Mouse (Mus musculus) small intestine, adult 2 months (tissue): ENCODE data around the gene Phb. TPM values are rescaled to one million over a fixed set of nuclear protein-coding genes. Genes with fewer than 3 reads are reported as not detected.

Experiments used
- H3K27ac ChIP-seq: fragments of 200-500 bp; 2 replicates; pipeline ENCODE4 v1.5.1; 2012; ENCODE audit warnings: low read depth, low read length, control low read depth, inconsistent platforms; ENCODE audit not compliant: insufficient read depth
- H3K27me3 ChIP-seq: fragments of 200-500 bp; 2 replicates; pipeline ENCODE4 v1.6.1; 2012; ENCODE audit warnings: mild to moderate bottlenecking, moderate library complexity, low read length, inconsistent platforms; ENCODE audit not compliant: control insufficient read depth, insufficient read depth
- H3K36me3 ChIP-seq: fragments of 200-500 bp; 2 replicates; pipeline ENCODE4 v1.6.1; 2012; ENCODE audit warnings: mild to moderate bottlenecking, low read length, control low read depth, inconsistent platforms; ENCODE audit not compliant: control insufficient read depth, insufficient read depth
- H3K4me1 ChIP-seq: fragments of 200-500 bp; 2 replicates; pipeline ENCODE4 v1.6.1; 2012; ENCODE audit warnings: low read length, inconsistent platforms, mixed read lengths; ENCODE audit not compliant: control insufficient read depth, insufficient read depth, insufficient read length
- H3K4me3 ChIP-seq: fragments of 200-500 bp; 2 replicates; pipeline ENCODE4 v1.5.1; 2012; ENCODE audit warnings: low read depth, mild to moderate bottlenecking, control low read depth, inconsistent platforms, low read length, moderate library complexity
- CTCF ChIP-seq: fragments of 200-500 bp; IDR thresholded peaks from 2 replicates; pipeline ENCODE4 v1.5.1; 2012; ENCODE audit warnings: low read depth, mild to moderate bottlenecking, control low read depth, inconsistent platforms, low read length, moderate library complexity, mixed read lengths; ENCODE audit not compliant: insufficient replicate concordance, insufficient read length; ENCODE audit errors: extremely low read depth
- POLR2A ChIP-seq: fragments of 200-500 bp; IDR thresholded peaks from 2 replicates; pipeline ENCODE4 v1.6.1; 2012; ENCODE audit warnings: low read depth, mild to moderate bottlenecking, control low read depth, inconsistent platforms, low read length, moderate library complexity
- WGBS: fragments of 180-500 bp; shearing (Covaris S2); methylation state at CpG from one replicate; pipeline ENCODE4 v1.1.7; 2018; 5-methylcytosine and 5-hydroxymethylcytosine counted together
- polyA plus RNA-seq: library from polyadenylated mRNA; depleted of rRNA; stranded (reverse); fragments of >200 nt; gene quantifications from 2 replicates; pipeline ENCODE4 v1.2.3, GENCODE M21; 2012

Gene Phb
- polyA plus RNA-seq, 1 experiment: 61.3 TPM

DNA sequence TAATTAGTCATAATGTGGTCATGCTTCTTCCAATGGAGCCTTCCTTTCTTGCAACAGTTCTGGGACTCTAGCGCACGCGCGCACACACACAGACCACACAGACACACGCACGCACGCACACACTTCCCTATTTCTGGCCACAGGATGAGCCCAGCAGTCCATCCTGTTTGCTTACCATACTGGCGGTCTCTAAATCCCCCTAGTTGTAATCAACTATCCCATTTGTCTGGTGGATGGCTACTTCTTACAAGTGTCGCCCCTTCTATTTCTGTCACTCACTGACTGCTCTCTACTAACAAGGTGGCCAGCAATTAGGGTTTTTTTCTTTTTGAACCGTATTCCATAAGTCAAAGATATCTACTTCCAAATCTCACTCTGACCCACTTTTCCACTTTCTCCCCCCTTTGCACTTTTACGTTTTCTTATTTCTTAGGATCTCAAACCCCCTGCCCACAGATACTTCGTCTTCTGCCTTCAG, 45.4 kb downstream of the Phb start:
- 3% methylated on average over 12 of the region's 12 CpGs for WGBS
- Histone ChIP-seq H3K36me3 (no peaks in the 10 kb centered on the region), H3K27me3 (no peaks in the 10 kb centered on the region), H3K27ac (peak overlapping the region; percentile 51; the same call in 1 of the 2 replicates), H3K4me3 (peak overlapping the region; percentile 95), H3K4me1 (peaks cover 5% of the 10 kb centered on the region; the same call in 1 of the 2 replicates)
- no peak for TF ChIP-seq POLR2A
- no peak for TF ChIP-seq CTCF

DNA sequence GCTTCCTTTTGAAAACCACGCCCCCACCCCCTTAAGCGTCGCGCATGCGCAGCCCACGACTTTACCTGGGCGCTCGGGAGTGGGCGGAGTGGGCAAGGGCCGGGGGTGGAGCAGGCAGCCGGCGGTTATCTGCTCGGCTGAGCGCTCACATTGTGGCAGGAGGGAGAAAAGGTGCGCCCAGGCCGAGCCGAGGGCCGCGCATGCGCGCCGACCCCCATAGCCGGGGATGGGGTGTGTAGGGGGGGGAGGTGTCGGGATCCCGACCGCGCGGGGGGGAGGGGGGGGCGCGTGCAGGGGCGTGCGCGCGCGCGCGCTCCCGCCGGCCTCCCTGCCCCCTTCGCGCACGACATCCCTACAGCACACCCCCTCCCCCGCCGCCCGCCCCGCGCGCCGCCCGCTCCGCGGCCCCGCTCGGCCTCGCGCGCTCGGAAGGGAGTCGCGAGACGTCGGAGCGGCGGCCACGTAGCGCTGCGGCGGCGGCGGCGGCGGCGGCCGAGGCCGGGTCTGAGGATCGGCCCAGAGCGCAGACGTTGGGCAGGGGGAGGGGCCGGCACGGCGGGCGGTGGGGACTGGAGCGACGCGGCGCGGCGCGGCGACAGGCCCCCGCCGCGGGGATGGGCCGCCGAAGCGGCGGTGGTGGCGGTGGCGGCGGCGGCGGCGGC, 45.9 kb downstream of the Phb start, which contains the start of gene Zfp652:
Zfp652 (plus strand) TSS at position 111 of the 662 bp plus-strand sequence.
- H3K4me3 ChIP-seq: peak within 1 kb of the TSS; percentile 95
- no peak for TF ChIP-seq CTCF
- TF ChIP-seq POLR2A: peak; percentile 47; the same call in 1 of the 2 replicates
- 2% methylated on average over 77 of the region's 103 CpGs for WGBS
- H3K27ac ChIP-seq: peak within 1 kb of the TSS; percentile 65
- H3K4me1 ChIP-seq: peaks cover 5% of the 10 kb centered on the region; the same call in 1 of the 2 replicates
- H3K27me3 ChIP-seq: no peaks in the 10 kb centered on the region
- no peaks in the 10 kb centered on the region for H3K36me3 ChIP-seq

DNA sequence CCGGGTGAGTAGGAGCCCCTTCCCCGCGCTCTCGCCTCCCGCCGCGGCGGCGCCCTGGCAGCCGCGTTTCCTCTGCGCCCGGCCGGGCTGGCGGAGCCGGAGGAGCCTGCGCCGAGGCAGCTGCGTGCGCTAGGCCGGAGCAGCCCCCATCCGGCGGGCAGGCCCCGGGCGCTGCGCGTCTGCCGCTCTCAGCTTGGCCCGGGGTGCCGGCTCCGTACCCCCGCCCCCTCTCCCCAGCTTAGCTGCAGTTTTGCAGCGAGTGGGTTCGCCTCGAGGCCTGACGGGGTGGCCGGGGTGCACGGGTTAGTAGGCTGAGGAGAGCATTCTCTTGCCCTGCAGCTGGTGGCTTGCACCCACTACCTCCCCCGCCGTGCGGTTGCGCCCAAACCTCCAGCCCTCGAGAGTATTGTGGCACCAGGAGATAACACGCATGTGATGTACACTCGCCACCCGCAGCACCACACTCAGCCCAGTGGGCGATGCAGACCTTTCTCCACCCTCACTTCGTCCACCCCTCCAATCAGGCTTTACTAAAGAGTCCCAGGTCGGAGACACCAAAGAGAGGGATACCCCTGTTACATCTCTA, 46.6 kb downstream of the Phb start:
- WGBS: 1% methylated on average over 38 of the region's 49 CpGs
- Histone ChIP-seq H3K4me3 (peak overlapping the region; percentile 95), H3K36me3 (no peaks in the 10 kb centered on the region), H3K27me3 (no peaks in the 10 kb centered on the region), H3K4me1 (peaks cover 5% of the 10 kb centered on the region; the same call in 1 of the 2 replicates), H3K27ac (peak overlapping the region; percentile 65)
- TF ChIP-seq POLR2A (no peak), CTCF (no peak)

DNA sequence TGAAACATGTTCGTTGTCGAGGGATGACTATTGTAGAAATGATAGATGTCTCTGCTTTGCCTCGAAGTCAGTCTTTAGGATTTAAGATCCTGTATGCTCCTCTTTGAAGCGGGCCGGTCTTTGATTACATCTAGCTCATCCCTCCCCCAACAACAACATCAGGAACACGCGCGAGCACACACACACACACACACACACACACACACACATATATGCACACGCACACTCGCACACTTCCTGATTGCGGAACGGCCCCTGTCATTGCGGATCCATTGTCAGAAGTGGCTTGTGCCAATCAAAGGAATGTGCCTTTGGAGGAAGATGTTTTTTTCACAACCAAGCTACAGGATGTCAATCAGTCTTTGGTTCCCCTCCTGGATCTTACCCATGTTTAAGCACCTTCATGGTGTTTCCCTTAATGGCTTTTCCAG, 47.1 kb downstream of the Phb start:
- TF ChIP-seq CTCF: no peak
- TF ChIP-seq POLR2A: no peak
- Histone ChIP-seq H3K36me3 (no peaks in the 10 kb centered on the region), H3K4me3 (peak overlapping the region; percentile 95), H3K27me3 (no peaks in the 10 kb centered on the region), H3K4me1 (peaks cover 5% of the 10 kb centered on the region; the same call in 1 of the 2 replicates), H3K27ac (peak overlapping the region; percentile 65)
- 2% methylated on average over 13 of the region's 13 CpGs for WGBS

GRCm38 (mm10) chr11:95714411-95714810, 47.7 kb downstream of the Phb start:
- H3K27me3 ChIP-seq: no peaks in the 10 kb centered on the region
- TF ChIP-seq CTCF (no peak), POLR2A (no peak)
- H3K4me1 ChIP-seq: peaks cover 5% of the 10 kb centered on the region; the same call in 1 of the 2 replicates
- 4% methylated on average over 7 of the region's 7 CpGs for WGBS
- 0 out of 2 replicates have a peak overlapping the region, but pooled peaks have one; percentile 9 for H3K27ac ChIP-seq
- no peaks in the 10 kb centered on the region for H3K36me3 ChIP-seq
- peak overlapping the region; percentile 95; the same call in 1 of the 2 replicates for H3K4me3 ChIP-seq

DNA sequence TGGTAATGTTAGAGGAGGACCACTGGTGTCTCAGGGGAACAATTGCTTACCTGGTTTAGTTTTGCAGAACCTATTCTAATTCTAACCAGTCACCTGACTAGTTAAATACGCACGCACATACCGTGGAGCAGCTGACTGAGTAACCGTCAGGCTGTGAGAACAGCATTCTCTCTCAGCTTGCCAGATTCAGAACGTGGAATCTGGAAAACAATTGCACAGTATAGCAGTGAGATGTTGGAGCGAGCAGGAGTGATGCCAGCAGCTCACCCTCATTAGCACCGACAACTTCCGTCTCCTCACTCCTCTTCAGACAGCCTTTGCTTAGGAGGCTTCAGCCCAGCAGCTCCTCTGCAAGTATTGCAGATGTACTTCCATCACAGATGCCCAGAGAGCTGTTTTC, 49.4 kb downstream of the Phb start:
- Histone ChIP-seq H3K27me3 (no peaks in the 10 kb centered on the region), H3K36me3 (no peaks in the 10 kb centered on the region), H3K4me3 (no peak overlapping the region), H3K27ac (no peak overlapping the region), H3K4me1 (peaks cover 5% of the 10 kb centered on the region; the same call in 1 of the 2 replicates)
- WGBS: 66% methylated on average over 8 of the region's 8 CpGs
- TF ChIP-seq POLR2A (no peak), CTCF (no peak)

DNA sequence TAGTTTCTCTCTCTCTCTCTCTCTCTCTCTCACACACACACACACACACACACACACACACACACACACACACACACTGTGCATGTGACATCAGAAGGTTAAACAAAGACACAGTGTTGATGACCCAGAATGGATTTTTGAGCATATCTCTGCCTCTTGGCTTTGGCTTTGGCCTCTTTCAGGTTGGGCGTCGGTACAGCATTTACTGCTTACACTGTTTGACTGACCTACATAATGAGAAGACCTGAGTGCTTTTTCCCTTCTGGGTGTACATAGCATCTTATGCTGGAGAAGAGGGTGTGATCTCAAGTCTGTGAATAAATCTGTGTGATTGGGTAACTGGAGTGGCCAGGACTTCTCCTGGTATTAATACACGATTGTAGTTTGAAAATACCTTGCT, 52.6 kb downstream of the Phb start:
- H3K36me3 ChIP-seq: 0 out of 2 replicates have a peak, but pooled peaks cover 2% of the 10 kb centered on the region
- H3K27me3 ChIP-seq: no peaks in the 10 kb centered on the region
- no peak for TF ChIP-seq POLR2A
- no peak for TF ChIP-seq CTCF
- 51% methylated on average over 3 of the region's 3 CpGs for WGBS
- H3K27ac ChIP-seq: no peak overlapping the region
- H3K4me3 ChIP-seq: no peak overlapping the region
- peaks cover 5% of the 10 kb centered on the region; the same call in 1 of the 2 replicates for H3K4me1 ChIP-seq
